Mouse (Mus musculus): ENCODE data around the gene Magea2.
"Not testable (repeated sequence)": the region's sequence is repeated elsewhere in the genome, so short reads cannot be mapped to it uniquely, and the experiment has no call there.

Gene Magea2

GRCm38 (mm10) chrX:155093566-155093965 is at the start of gene Magea2:
Gene Magea2, minus strand, starts transcription at chrX:155093666.
- DNase-seq, result not testable (repeated sequence)

DNA sequence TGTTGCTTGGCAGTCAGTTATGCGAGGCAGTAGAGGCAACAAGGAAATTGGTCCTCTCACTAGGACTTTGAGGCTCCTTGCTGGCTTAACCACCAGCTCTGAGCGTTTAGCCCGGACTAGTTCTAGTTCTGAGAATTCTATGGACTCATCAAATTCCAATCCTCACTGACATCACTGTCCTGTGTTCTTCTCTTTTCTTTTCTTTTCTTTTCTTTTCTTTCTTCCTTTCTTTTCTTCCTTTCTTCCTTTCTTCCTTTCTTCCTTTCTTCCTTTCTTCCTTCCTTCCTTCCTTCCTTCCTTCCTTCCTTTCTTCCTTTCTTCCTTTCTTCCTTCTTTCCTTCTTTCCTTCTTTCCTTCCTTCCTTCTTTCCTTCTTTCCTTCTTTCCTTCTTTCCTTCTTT is 34.8 kb upstream of the Magea2 start, which contains the start of gene Cldn34b2:
Gene Cldn34b2, minus strand, starts transcription at position 101 of the 400 bp plus-strand sequence.
- DNase-seq, result not testable (repeated sequence)

DNA sequence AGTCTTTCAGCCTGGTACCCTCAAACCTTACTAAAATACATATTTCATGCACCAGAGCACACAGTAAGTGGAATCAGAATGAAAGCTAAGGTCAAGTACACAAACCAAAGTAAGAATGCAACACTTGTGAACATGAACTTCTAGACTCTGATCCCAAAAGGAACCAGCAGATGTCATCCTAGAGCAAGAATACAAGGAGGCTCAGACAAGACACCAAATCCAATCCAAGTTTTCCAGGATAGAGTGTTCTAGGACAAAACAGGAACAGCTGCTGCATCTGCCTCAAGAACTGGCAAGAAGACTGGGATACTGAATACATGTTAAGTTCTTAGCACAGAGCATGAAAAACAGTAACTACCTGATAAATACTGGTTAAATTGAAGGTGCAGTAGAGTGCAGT is 4.6 kb upstream of the Magea2 start:
- peak; percentile 9 to 14 for DNase-seq

GRCm38 (mm10) chrX:155089693-155090092 is 3.8 kb downstream of the Magea2 start, which contains the start of gene Magea1:
Gene Magea1, minus strand, starts transcription at chrX:155089793.
- DNase-seq, result not testable (repeated sequence)

- DNase-seq, result not testable (repeated sequence)
These were observed 30.4 kb downstream of the Magea2 start, which contains the start of gene Magea5 for GRCm38 (mm10) chrX:155063045-155063444. Gene Magea5, minus strand, starts transcription at chrX:155063145.

- DNase-seq, result not testable (repeated sequence)
These were observed 97.7 kb downstream of the Magea2 start, which contains the start of gene Magea8 for GRCm38 (mm10) chrX:154995750-154996149. Gene Magea8, minus strand, starts transcription at chrX:154995850.

Measured in kidney, adult 8-10 months (tissue).